Mouse (Mus musculus): ENCODE data around the gene Frem2.

Frem2 gene

DNA sequence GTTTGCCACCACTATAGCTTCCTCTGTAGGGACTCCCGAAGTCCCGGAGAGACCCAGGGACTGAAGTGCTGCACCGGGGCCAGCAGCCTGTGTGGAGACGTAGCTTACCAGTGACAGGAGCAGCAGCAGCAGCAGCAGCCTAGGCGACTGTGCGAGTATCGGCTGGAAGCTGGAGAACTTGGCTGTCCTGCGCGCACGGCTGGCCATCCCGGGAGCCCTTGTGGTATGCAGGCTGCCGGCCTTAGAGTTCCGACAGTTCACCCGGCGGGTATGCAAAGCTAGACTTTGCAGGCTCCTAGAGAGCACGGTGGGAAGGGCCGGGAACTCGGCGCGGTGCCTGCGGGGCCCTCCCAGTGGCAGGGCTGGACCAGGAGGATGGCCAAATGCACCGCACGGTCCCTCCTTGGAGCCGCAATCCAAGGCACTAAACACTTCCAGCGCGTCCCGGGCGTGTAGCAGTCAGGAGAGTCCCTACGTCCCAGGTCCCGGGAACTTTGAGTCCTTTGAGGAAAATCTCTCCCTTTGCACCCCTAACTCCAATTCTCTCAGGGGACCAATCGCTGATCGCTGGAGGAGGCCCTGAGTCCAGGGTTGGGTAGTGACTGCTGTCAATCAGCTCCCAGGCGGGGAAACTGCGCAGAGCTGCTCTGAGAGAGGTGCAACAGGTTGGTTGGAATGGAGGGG lies at the start of gene Frem2:
Gene Frem2, minus strand, starts transcription at position 478 of the 684 bp plus-strand sequence.
- peak; percentile 63 for DNase-seq (ENCODE audit: low read depth, low spot score)

- peak; percentile 24 for DNase-seq (ENCODE audit: low read depth, low spot score)
Measured at GRCm38 (mm10) chr3:53705992-53706495, 48.9 kb upstream of the Frem2 start.

- peak; percentile 88 for DNase-seq (ENCODE audit: low read depth, low spot score)
Measured at GRCm38 (mm10) chr3:53703126-53703505, 46.0 kb upstream of the Frem2 start.

- no peak for DNase-seq (ENCODE audit: low read depth, low spot score)
Measured at GRCm38 (mm10) chr3:53702421-53703125, 45.4 kb upstream of the Frem2 start.

- no peak for DNase-seq (ENCODE audit: low read depth, low spot score)
Measured at GRCm38 (mm10) chr3:53701940-53702339, 44.8 kb upstream of the Frem2 start.

- no peak for DNase-seq (ENCODE audit: low read depth, low spot score)
Measured at GRCm38 (mm10) chr3:53687776-53688175, 30.6 kb upstream of the Frem2 start.

- DNase-seq (ENCODE audit: low read depth, low spot score): no peak
Measured at GRCm38 (mm10) chr3:53682244-53682643, 25.1 kb upstream of the Frem2 start.

- DNase-seq (ENCODE audit: low read depth, low spot score): no peak
Measured at GRCm38 (mm10) chr3:53680816-53681215, 23.7 kb upstream of the Frem2 start.

- DNase-seq (ENCODE audit: low read depth, low spot score): no peak
Measured at GRCm38 (mm10) chr3:53674225-53674624, 17.1 kb upstream of the Frem2 start.

- peak; percentile 74 for DNase-seq (ENCODE audit: low read depth, low spot score)
Measured at GRCm38 (mm10) chr3:53669736-53670135, 12.6 kb upstream of the Frem2 start.

- DNase-seq (ENCODE audit: low read depth, low spot score): no peak
Measured at GRCm38 (mm10) chr3:53657744-53658534, 784 bp upstream of the Frem2 start.

DNA sequence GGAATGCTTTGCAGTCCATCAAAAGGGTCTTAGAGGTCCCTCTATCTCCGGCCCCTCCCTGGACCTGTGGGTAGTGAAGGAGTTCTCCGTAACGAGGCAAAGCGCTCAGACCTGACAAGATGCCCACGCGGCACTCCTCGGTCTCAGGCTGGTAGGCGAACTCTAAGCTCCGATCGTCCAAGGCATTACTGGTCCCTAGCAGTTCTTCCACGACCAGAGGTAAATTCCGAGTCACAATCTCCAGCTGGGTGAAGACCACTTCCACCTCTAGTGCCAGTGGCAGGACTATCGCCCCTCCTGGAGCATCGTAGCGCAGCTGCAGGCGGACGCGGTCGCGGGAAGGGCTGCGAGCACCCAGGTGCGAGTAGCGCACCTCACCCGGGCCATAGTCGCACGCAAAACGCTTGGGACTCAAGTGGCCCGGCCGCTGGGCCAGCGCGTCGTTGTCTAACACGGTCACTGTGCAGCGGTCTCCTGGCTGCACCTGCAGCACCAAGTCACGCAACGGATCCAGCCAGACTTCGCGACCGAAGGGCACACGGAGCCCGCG lies 752 bp downstream of the Frem2 start:
- DNase-seq (ENCODE audit: low read depth, low spot score): no peak

GRCm38 (mm10) chr3:53655343-53655742 lies 1.8 kb downstream of the Frem2 start:
- DNase-seq (ENCODE audit: low read depth, low spot score): no peak

DNA sequence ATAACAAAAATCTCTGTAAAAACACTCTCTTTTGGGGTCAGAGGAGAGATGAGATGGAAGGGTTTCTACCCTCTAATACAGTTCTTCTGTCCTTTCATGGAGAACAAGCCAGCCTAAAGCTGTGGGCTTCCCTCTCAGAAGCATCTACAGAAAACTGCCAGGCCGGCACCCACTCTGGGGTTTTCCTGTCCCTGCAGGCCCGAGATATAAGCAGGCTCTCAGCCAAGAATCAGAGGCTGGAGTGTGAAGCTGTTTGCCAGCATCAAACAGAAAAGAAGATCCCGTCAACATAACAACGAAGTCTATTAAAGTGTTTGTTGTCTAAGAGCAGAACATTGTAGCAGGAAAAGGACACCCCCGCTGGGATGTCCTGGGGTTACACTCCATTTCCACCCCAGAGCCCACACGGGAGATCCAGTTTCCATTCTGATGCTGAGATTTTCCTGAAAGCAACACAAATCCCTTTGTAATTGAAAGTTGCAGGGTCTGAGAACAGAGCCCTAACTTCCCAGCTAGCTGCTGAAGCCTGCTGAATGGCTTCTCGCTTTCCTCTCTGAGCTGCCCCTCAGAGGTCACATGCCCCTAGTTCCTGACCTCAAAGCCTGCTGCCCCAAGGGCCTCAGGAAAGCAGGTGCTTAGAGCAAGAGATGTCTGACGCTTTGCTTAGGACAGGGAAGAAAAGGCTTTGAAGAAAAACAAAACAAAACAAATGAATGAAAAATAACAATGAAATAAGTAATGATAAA lies 7.0 kb downstream of the Frem2 start:
- DNase-seq (ENCODE audit: low read depth, low spot score): no peak

DNA sequence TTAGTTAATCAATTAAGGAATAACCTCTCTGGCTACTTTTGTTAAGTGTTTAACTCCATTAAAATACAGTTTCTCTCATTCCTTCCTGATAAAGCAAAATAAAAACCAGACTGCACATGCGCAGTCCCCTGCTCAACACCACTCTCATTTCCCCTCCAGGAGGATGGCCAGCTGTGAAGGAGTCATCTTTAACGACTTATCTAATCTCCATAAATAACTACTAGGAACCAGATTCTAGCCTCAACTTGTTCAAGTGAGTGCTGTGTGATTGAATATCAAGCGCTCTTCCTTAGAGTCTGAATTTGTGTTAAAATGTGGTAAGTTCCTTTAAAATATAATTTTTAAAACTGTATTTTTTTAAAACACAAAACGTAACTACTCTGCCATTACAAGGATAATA lies 7.7 kb downstream of the Frem2 start:
- no peak for DNase-seq (ENCODE audit: low read depth, low spot score)

DNA sequence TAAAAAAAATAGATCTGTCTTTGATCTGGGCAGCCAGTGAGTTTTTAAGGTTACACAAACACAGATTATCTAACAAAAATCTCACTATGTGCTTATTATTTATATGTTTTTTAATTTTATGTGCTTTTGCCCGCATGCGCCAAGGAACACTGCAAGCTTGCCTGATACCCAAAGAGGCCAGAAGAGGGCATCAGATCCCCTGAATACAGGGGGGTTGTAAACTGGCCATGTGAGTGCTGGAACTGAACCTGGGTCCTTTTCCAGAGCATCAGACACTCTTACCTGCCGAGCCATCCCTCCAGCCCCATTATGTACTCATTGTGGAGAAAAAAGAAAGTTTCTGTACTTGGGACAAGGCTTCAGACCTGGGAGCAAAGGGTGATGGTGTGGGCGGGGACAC lies 8.3 kb downstream of the Frem2 start:
- DNase-seq (ENCODE audit: low read depth, low spot score): no peak

GRCm38 (mm10) chr3:53635948-53636347 lies 21.2 kb downstream of the Frem2 start:
- DNase-seq (ENCODE audit: low read depth, low spot score): no peak

DNA sequence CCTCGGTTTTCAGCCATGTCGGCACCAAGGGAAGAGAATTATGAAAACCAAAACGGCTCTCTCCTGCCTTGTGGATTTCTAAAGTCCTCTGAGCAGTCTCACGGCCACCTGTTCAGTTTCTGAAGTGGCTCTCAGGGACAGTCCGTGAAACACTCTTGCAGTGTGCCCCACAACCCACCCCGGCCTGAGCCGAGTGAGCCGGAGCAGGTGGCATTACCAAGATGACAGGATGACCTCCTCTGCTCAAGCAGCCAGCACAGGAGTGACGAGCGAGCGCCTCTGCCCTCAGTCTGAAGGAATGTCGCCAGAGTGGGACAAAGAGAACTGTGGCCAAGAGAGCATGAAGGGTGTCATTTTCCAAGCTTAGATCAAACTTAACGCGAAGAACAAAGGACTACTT lies 26.0 kb downstream of the Frem2 start:
- no peak for DNase-seq (ENCODE audit: low read depth, low spot score)

DNA sequence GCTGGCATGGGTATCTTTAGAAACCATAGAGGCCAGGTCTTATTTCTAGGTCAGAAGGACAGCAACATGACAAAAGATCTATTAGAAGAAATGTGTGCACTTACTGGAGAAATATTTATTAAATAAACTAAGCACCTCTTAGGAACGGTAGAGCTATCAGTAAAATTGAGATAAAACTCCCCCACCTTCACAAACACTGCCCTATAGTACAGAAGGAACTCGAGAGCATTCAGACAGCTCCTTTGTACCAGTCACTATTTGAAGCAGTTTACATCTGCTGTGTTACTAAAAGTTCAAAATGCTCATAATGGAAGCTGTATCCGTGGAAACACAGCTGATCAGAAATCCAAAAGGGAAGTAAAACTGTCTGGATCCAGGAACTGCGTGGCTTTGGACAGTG lies 26.5 kb downstream of the Frem2 start:
- no peak for DNase-seq (ENCODE audit: low read depth, low spot score)

DNA sequence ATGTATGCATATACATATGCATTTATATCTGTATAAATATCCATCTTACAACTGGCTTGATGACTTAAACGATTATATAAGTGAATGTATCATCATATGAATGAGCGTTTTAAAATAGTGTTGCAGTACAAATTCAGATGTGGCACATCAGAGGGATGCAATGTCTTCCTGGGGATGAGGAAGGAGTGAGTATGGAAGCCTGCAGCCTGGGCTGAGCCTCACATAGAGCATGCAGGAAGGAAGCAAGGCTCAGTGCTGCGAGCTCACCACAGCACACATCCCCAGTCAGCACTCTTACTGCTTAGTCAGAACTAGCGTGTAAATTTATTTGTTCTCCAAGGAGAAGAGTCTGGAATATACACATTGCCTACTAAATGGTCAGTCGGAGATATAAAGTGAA lies 27.2 kb downstream of the Frem2 start:
- DNase-seq (ENCODE audit: low read depth, low spot score): peak; percentile 22

GRCm38 (mm10) chr3:53623222-53623621 lies 33.9 kb downstream of the Frem2 start:
- no peak for DNase-seq (ENCODE audit: low read depth, low spot score)
